Mouse (Mus musculus) gastrocnemius, postnatal 25 days (tissue): ENCODE data around the gene Ltf. TPM values are rescaled to one million over a fixed set of nuclear protein-coding genes. Genes with fewer than 3 reads are reported as not detected.

Source experiments
- DNase-seq: peaks from one replicate; pipeline ENCODE4 v3.0.0; 2022
- total RNA-seq, 2 experiments: library from RNA; stranded (reverse); gene quantifications; 1 replicate in 1 of 2; 2 replicates in 1 of 2; pipeline ENCODE4 v1.2.3; 2021

Ltf gene
- total RNA-seq, 2 experiments from 2014 or later: not detected

GRCm38 (mm10) chr9:111039966-111040365 lies 20.9 kb downstream of the Ltf start:
- no peak for DNase-seq

GRCm38 (mm10) chr9:111042266-111042665 lies 23.2 kb downstream of the Ltf start:
- DNase-seq: peak; percentile 31

DNA sequence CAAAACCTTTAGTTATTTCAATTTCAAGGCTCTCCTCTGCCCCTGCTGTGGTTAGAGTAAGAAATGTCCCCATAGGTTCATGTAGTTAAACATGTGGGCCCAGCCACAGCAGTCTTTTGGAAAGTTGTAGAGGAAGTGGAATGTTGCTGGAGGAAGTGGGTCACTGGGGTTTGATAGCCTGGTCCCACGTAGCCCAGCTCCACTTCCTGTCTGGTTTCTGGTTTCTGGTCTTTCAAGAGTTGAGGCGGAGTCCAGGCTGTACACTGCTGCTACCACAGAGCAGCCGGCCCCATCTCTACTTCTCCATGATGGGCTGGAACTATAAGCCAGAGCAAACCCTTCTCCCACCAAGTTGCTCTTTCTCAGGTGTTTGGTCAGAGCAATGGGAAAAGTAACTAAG lies 27.2 kb downstream of the Ltf start:
- no peak for DNase-seq

DNA sequence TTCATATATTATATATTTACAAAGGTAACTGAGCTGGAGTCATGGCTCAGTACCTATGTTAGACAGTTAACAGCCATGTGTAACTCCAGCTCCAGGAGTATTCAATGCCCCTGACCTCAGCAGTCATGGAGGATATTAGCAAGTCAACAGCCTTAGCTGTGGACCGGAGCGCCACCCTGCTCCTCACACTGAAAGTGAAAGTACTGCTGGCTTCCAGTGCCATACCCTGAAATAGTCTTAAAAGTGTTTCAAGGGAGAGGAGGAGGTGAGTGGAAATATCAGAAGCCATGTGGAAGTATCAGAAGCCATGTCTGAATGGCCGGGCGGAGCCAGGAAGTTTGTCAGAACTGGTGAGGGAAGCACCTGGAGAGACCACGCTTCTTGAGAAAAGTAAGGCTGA lies 28.2 kb downstream of the Ltf start:
- no peak for DNase-seq

GRCm38 (mm10) chr9:111048452-111048851 lies 29.4 kb downstream of the Ltf start:
- DNase-seq: no peak

DNA sequence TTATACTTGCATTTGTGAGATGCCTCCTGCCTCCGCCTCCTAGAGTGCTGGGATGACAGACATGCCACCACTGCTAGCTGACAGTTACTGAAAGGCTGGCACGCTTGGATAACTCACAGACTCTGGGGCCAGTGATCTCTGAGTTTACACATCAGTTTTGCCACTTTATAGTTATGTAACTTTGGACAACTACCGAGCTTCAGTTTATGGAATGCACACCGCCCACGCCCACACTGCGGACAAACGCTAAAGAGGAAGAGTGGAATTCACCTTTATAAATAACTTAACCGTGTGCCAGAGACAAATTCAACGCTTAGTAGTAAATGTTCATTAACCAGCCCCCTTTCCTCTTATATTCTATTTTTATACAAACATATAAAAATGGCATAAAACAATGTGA lies 35.9 kb downstream of the Ltf start:
- DNase-seq: no peak

DNA sequence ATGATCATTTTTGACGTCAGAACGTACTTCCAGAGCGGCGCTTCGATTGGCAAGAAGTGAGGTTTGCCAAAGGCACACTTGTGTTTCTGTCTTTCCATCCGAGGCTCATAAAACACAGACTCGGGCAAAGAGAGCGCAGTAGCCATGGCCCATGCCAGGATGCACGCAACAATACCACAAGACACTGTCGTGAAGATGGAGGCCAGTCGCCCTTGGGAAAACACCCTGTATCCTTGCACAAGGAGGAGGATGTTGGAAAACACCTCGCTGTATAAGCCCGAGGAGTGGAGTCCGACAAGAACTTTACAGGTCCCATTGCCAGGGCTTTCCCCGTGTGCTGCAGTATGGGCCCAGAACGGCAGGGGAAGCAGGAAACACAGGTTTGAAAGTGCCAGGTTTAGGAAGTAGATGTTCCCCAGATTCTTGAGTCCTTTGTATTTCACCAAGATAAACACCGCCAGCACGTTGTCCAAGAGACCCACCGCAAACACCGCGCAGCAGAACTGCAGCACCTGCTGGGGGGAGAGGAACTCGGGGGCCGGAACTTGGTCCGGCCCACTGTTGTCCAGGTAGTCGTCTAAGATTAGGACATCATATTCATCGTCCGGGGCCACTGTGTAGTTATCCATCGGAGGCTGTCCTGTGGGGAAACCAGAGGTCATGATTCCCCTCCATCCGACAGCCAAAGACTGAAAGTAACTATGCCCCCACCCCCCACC lies 36.9 kb downstream of the Ltf start:
- DNase-seq: no peak

GRCm38 (mm10) chr9:111056519-111056797 lies 37.4 kb downstream of the Ltf start:
- no peak for DNase-seq

DNA sequence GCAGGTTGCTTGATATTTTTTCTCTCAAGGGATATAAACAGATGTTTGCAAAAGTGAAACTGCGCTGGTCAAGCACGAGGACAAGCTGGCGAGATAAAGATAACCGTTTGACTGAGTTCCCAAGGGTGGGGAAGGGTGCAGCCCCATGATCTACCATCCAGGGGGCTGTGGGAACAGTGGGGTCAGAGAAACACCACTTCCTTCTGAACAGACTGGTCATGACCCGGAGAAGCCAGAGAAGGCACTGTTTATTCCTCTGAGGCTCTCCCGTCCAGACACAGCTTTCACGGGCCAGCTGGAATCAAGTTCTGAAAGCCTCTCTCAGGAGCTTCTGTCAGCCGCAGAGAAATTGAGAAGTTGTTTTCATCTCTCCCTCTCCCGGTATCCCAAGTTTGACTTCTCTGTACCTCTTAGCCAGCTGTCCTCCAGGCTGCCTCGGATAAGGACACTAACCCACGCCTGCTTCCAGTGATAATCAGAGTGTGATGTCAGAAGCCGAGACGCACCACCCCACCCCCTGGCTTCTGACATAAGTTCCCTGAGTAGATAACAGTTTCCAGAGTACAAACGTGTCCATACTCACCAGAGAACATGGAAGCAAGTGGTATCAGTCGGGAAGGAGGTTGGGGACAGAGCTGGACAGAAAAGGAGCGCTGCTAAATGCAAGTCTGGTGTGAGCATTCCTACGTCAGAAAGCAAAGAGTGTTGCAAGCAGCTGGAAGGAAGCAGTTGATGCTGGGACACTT lies 37.9 kb downstream of the Ltf start, which contains the start of gene Ccrl2:
Gene Ccrl2, minus strand, starts transcription at position 722 of the 746 bp plus-strand sequence.
- DNase-seq: peak; percentile 45

GRCm38 (mm10) chr9:111057544-111058370 lies 38.7 kb downstream of the Ltf start:
- no peak for DNase-seq

DNA sequence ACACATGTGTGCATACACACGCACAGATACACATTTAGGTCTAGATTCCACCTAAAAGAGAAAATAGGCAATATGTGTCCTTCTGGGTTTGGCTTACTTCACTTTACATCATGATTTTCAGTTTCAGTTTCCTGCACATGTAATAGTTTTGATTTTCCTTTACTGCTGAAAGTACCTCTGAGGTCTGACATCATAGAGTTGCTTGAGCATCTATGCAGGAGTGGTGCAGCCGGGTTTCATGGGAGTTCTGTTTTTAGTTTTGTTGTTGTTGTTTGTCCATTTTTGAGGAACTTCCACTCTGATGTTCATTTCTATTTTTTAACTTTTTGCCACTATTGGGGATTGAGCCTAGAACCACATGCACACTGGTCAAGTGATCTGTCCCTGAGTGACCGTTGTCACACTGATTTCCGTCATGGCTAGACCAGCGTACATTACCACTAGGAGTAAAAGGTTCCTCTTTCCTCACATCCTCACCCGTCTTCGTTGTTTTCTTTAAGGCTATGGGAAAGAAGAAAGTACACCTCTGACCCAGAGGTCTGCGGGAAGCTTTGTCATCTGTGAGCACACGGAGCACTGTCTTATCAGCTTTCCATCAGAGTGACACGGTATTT lies 40.0 kb downstream of the Ltf start:
- no peak for DNase-seq

DNA sequence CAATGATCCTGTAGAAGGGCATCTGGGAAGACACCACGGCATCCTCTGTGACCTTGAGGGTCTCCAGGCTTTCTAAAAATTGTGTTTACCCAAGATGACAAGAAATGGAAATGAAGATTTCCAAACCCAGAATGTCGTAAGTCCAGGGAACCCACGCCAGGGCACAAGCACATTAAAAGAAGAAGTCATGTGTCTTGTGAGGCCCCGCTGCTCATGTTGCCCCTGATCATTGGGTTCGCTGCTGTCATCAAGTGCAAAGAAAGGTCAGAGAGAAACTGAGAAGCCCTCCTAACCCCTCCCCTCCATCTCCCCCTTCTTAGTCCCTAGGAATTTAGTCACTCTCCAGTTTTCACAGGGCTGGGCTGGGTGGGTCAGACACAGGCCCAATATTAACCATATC lies 43.8 kb downstream of the Ltf start:
- DNase-seq: no peak

- DNase-seq: no peak
Measured at GRCm38 (mm10) chr9:111067052-111067451, 48.0 kb downstream of the Ltf start.

DNA sequence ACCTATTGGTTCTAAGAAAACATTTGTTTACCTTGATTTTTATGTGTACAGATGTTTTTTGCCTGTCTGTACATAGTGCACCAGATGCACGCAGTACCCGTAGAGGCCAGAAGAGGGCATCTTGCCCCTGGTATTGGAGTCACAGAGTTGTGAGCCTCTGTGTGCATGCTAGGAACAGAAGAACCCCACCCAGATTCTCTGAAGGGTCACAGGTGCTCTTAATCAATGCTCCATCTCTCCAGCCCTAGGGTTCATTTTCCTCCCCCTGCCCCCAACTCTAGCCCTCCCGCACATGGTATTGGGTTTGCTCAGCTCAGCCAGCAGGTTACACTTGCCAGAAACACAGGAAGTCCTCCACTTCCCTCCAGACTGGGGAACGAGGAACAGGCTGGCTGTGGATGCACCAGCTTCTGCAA lies 51.5 kb downstream of the Ltf start:
- DNase-seq: peak; percentile 20

DNA sequence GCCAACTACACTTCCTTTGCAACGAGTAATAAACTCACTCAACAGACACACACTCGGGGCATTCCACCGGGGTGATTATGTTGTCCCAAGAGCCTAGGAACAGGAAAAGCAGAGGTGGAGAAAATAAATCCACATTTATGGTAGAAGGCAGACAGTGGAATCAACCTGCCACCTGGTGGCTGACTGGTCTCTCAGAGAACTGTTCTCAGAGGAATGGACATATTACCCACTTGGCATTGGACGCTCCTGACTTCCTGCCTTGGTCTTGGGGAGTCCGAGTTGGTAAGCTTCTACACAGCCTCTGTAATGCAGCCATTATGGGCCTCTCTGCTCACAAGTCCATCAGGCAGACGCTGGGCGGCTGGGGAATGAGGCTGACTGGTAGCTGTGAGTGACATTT lies 53.1 kb downstream of the Ltf start:
- peak; percentile 18 for DNase-seq

DNA sequence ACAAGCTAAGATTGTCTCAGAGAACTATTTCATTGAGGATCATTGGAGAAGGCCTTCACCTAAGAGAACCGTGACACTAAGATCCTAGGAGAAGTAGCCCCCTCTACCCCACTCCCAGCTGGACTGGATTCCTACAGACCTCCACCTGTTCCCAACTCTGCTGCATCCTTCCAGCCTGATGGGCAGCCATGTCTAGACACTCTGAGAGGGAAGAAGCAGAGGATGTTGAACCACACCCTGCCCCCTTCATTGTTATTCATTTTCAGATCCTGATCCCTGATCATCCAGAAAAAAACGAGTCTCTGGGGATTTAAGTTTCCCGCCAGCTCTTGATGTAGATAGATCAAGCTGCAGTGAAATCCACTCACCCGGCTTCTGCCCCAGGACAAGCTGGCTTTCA lies 53.9 kb downstream of the Ltf start:
- no peak for DNase-seq

GRCm38 (mm10) chr9:111077745-111078144 lies 58.7 kb downstream of the Ltf start:
- no peak for DNase-seq

DNA sequence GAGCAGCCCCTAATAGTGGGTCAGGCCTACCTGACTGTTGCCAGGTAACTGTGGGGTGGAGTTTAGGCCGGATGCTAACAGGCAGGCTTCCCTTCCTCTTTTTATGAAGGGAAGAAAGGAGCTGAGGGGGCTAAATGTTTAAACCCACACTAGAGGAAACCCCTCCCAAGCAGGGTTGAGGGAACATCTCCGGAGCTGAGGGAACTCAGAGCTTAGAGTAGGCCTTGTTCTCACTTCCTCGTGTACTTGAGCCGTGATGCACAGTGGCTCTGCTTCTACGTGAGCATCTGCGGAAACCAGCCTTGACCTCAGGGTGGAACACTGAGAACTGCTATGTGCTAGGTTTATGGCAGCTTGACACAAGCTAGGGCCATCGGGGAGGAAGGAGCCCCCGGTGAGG lies 61.7 kb downstream of the Ltf start:
- DNase-seq: no peak

- DNase-seq: no peak
Measured at GRCm38 (mm10) chr9:111081765-111082164, 62.7 kb downstream of the Ltf start.

GRCm38 (mm10) chr9:111085329-111085728 lies 66.3 kb downstream of the Ltf start:
- no peak for DNase-seq

GRCm38 (mm10) chr9:111086137-111086536 lies 67.1 kb downstream of the Ltf start:
- no peak for DNase-seq

- DNase-seq: no peak
Measured at GRCm38 (mm10) chr9:111086995-111087606, 68.0 kb downstream of the Ltf start.
